Comparison of ENCODE assay signal across 12 mouse cellular contexts in the genomic region with DNA sequence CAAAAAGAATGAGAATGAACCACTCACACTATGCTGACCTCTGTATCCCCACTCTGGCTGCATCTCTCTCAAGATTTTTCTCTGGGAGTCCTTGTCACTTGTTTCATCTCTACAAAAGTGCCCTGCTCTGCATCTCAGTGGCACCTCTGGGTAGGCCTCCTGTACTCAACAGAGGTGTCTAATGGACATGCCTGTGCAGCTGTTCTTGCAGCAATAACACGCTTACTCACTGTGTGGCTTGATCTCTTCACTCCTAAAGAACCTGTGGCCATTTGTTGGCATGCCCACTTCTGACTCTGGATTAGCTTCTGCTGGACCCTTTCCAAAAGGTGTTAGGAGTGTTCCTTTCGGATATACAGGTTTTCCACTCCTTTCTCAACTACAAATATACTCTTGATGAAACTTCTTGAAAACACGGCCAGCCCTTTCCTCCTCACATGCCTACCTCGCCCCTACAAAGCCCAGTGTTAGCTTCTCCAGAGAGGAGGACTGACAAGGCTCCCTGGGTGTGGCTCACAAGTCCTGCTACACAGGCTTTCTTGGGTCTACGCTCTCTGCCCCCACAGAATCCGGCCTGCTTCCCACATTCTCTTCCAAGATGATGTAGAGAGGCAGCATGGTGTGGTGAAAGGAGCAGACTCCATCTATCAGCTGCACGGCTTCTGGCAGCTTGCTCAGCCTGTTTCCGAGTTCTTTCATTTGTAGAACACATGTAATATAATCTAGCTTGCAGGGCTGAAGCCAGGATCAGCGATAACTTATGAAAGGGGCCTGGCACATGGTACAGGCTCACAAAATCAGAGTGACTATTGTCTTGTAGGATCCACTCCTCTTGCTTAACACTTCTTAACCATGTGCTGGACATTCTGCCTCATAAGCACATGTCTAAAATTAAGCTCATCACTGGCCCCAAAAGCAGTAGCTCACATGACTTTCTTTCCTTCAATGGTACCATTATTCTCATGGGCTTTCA.
DNase-seq lines count a peak whose midpoint lies in the region; ATAC-seq and TF ChIP-seq lines count a peak whose summit lies in the region.
"Had no signal": no experiment of that assay in that cellular context is flagged by ENCODE, and none has a peak within 500 bp of the region (broad histone marks: within the 10 kb centered on the region; RNA-seq: fewer than 3 reads in every experiment).

No protein-coding gene starts in this region.

- peak; percentile 33 for DNase-seq in gastrocnemius, adult 2 months
- no peak for DNase-seq in gastrocnemius, postnatal 25 days
- DNase-seq in ovary, postnatal 14 days (ENCODE audit: low spot score) = peak; percentile 21
- no peak for DNase-seq in ovary, postnatal 10 days (ENCODE audit: low spot score)
- peak; percentile 67 to 73 for DNase-seq in heart, postnatal 10 days
- DNase-seq in adrenal gland, postnatal 25 days = no peak
- no peak for DNase-seq in forebrain, embryonic 14.5 days (ENCODE audit: low spot score)
- DNase-seq: liver, embryonic 13.5 days had no signal

- TF ChIP-seq CTCF in gastrocnemius, adult 2 months (IDR thresholded peaks at IDR 0.05) = no peak

- no peaks in the 10 kb centered on the region for H3K36me3 ChIP-seq in stomach, embryonic 16.5 days (ENCODE audit: control insufficient read depth, insufficient read depth, low read length)
- H3K36me3 ChIP-seq in forebrain, embryonic 14.5 days (ENCODE audit: control insufficient read depth, insufficient read depth, low read length) = no peaks in the 10 kb centered on the region
- H3K36me3 ChIP-seq: forebrain, embryonic 15.5 days; hindbrain, embryonic 15.5 days; liver, embryonic 13.5 days had no signal

- peak overlapping the region; percentile 28; the same call in 1 of the 2 replicates for H3K27ac ChIP-seq in gastrocnemius, adult 2 months
- H3K27ac ChIP-seq in stomach, embryonic 16.5 days (ENCODE audit: low read length) = peak overlapping the region; percentile 74
- H3K27ac ChIP-seq in forebrain, embryonic 14.5 days (ENCODE audit: low read depth, low read length) = no peak overlapping the region
- H3K27ac ChIP-seq: forebrain, embryonic 15.5 days; hindbrain, embryonic 15.5 days; liver, embryonic 13.5 days had no signal

- no peaks in the 10 kb centered on the region for H3K27me3 ChIP-seq in stomach, embryonic 16.5 days (ENCODE audit: control insufficient read depth, insufficient read depth, low read length)
- no peaks in the 10 kb centered on the region for H3K27me3 ChIP-seq in forebrain, embryonic 14.5 days (replicated peaks; ENCODE audit: control insufficient read depth, insufficient read depth, low read length)
- H3K27me3 ChIP-seq: forebrain, embryonic 15.5 days; hindbrain, embryonic 15.5 days; liver, embryonic 13.5 days had no signal

- H3K9me3 ChIP-seq in stomach, embryonic 16.5 days (replicated peaks; ENCODE audit: control insufficient read depth, low read length) = no peaks in the 10 kb centered on the region
- H3K9me3 ChIP-seq in forebrain, embryonic 14.5 days (replicated peaks; ENCODE audit: control insufficient read depth, low read length) = no peaks in the 10 kb centered on the region
- H3K9me3 ChIP-seq: forebrain, embryonic 15.5 days; hindbrain, embryonic 15.5 days; liver, embryonic 13.5 days had no signal

- no peak overlapping the region for H3K4me2 ChIP-seq in stomach, embryonic 16.5 days (ENCODE audit: low read depth, low read length)
- no peak overlapping the region for H3K4me2 ChIP-seq in forebrain, embryonic 14.5 days (ENCODE audit: low read length)
- H3K4me2 ChIP-seq: forebrain, embryonic 15.5 days; hindbrain, embryonic 15.5 days; liver, embryonic 13.5 days had no signal

- intact Hi-C loops in gastrocnemius, adult 2 months (cut with DNase I) = loop anchor here (2.0 kb wide), 1 partner anchor 99 kb away; a partner anchor contains a TSS
- intact Hi-C loops in heart, postnatal 10 days (cut with DNase I) = loop anchor here (2.0 kb wide), 1 partner anchor 47 kb away; no protein-coding TSS in a partner anchor

- peaks cover 20% of the 10 kb centered on the region for H3K4me1 ChIP-seq in stomach, embryonic 16.5 days (ENCODE audit: control insufficient read depth, insufficient read depth, low read length)
- peaks cover 3% of the 10 kb centered on the region; the same call in 1 of the 2 replicates for H3K4me1 ChIP-seq in forebrain, embryonic 14.5 days (ENCODE audit: control insufficient read depth, insufficient read depth, low read length)

- no peak overlapping the region for H3K9ac ChIP-seq in stomach, embryonic 16.5 days (ENCODE audit: low read length)
- no peak overlapping the region for H3K9ac ChIP-seq in forebrain, embryonic 14.5 days (ENCODE audit: low read length)
- H3K9ac ChIP-seq: forebrain, embryonic 15.5 days; hindbrain, embryonic 15.5 days; liver, embryonic 13.5 days had no signal

- no peak overlapping the region for H3K4me3 ChIP-seq in gastrocnemius, adult 2 months
- no peak overlapping the region for H3K4me3 ChIP-seq in stomach, embryonic 16.5 days (replicated peaks; ENCODE audit: low read length)
- H3K4me3 ChIP-seq in forebrain, embryonic 14.5 days (ENCODE audit: low read depth, low read length) = no peak overlapping the region
- H3K4me3 ChIP-seq: forebrain, embryonic 15.5 days; hindbrain, embryonic 15.5 days; liver, embryonic 13.5 days had no signal

- peak; percentile 77 for ATAC-seq in stomach, embryonic 16.5 days (ENCODE audit: insufficient read depth, low FRiP score)
- no peak for ATAC-seq in forebrain, embryonic 14.5 days
- ATAC-seq: forebrain, embryonic 15.5 days; midbrain, embryonic 16.5 days had no signal

- 50% methylated on average over 9 of the region's 9 CpGs for WGBS in stomach, embryonic 16.5 days
- WGBS in forebrain, embryonic 14.5 days = 81% methylated on average over 9 of the region's 9 CpGs

Comparison
In these comparisons a context has a peak if more than half of its experiments do, and no peak if none do; other contexts are left out.
1. DNase-seq: peak in gastrocnemius, adult 2 months (single experiment), ovary, postnatal 14 days (single experiment) and heart, postnatal 10 days (2 of 2); none in gastrocnemius, postnatal 25 days (single experiment), ovary, postnatal 10 days (single experiment), adrenal gland, postnatal 25 days (single experiment) and forebrain, embryonic 14.5 days (single experiment).